Mouse (Mus musculus) embryonic fibroblast, embryonic 13.5 days (primary cell): ENCODE data around the gene Prdm10. TPM values are rescaled to one million over a fixed set of nuclear protein-coding genes. Genes with fewer than 3 reads are reported as not detected.

Experiments
- H3K27ac ChIP-seq: 2 replicates; pipeline ENCODE4 v1.5.1; 2012; ENCODE audit warnings: low read length, control low read depth, inconsistent platforms; ENCODE audit not compliant: insufficient read depth
- H3K4me1 ChIP-seq: 2 replicates; pipeline ENCODE4 v1.6.1; 2011; ENCODE audit warnings: low read length; ENCODE audit not compliant: control insufficient read depth, insufficient read depth
- H3K4me3 ChIP-seq: 2 replicates; pipeline ENCODE4 v1.5.1; 2011; ENCODE audit warnings: mild to moderate bottlenecking, control low read depth, low read length; ENCODE audit not compliant: insufficient read depth
- CTCF ChIP-seq: IDR thresholded peaks from 2 replicates; pipeline ENCODE4 v1.5.1; 2011; ENCODE audit warnings: mild to moderate bottlenecking, control low read depth, low read length, moderate library complexity, borderline replicate concordance; ENCODE audit not compliant: insufficient read depth
- POLR2A ChIP-seq: IDR thresholded peaks from 2 replicates; pipeline ENCODE4 v1.6.1; 2011; ENCODE audit warnings: low read depth, mild to moderate bottlenecking, control low read depth, low read length, moderate library complexity
- polyA plus RNA-seq: library from polyadenylated mRNA; stranded (reverse); fragments of >200 nt; gene quantifications from 2 replicates; pipeline ENCODE4 v1.2.4, GENCODE M21; 2011; ENCODE audit warnings: low read depth; ENCODE audit not compliant: missing spikeins, insufficient read length

The Prdm10 gene
- polyA plus RNA-seq, 1 experiment = 6.4 TPM

- H3K27ac ChIP-seq = no peak overlapping the region
- H3K4me3 ChIP-seq = no peak overlapping the region
- H3K4me1 ChIP-seq = no peaks in the 10 kb centered on the region
- no peak for TF ChIP-seq POLR2A
- TF ChIP-seq CTCF = no peak
Measured at GRCm38 (mm10) chr9:31301526-31302311, 21.4 kb downstream of the Prdm10 start.

DNA sequence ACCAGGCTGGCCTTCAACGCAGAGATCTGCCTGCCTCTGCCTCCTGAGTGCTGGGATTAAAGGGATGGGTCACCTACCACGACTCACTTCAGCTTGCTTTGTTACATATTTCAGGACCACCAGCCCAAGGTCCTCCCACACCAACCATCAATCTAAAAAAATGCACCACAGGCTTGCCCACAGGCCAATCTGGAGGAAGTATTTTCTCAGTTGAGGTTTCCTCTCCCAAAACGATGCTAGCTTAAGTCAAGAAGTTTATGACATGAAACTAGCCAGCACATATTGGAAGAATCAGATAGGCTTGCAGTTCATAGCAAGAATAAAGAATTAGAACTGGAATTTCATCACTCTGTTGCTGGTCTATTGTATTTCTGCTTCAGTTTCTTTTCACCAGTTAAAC lies 24.0 kb downstream of the Prdm10 start:
- TF ChIP-seq CTCF (no peak), POLR2A (no peak)
- Histone ChIP-seq H3K4me3 (no peak overlapping the region), H3K4me1 (no peaks in the 10 kb centered on the region), H3K27ac (no peak overlapping the region)

DNA sequence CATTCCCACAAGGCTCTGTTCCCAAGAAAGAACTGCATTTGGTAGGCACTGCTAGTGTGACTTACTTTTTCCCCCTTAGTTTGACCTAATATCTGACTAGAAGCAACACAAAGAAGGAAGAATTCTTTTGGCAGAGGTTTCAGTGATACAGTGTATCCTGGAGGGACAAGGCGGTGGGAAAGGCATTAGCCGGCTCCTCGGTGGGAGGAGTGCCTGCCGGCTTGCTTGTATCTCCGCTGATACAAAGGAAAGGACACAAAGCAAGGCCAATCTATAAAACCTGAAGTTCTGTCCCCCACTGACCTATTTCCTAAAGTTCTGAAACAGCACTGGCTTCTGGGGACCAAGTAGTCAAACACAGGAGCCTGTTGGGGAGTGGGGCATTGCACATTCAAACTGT lies 24.8 kb downstream of the Prdm10 start:
- no peak overlapping the region for H3K4me3 ChIP-seq
- TF ChIP-seq POLR2A (no peak), CTCF (no peak)
- H3K4me1 ChIP-seq = no peaks in the 10 kb centered on the region
- H3K27ac ChIP-seq = no peak overlapping the region

- H3K4me1 ChIP-seq = no peaks in the 10 kb centered on the region
- TF ChIP-seq POLR2A (no peak), CTCF (no peak)
- H3K27ac ChIP-seq = no peak overlapping the region
- no peak overlapping the region for H3K4me3 ChIP-seq
Measured at GRCm38 (mm10) chr9:31305807-31306206, 25.5 kb downstream of the Prdm10 start.

GRCm38 (mm10) chr9:31307232-31307631 lies 26.9 kb downstream of the Prdm10 start:
- H3K27ac ChIP-seq = no peak overlapping the region

DNA sequence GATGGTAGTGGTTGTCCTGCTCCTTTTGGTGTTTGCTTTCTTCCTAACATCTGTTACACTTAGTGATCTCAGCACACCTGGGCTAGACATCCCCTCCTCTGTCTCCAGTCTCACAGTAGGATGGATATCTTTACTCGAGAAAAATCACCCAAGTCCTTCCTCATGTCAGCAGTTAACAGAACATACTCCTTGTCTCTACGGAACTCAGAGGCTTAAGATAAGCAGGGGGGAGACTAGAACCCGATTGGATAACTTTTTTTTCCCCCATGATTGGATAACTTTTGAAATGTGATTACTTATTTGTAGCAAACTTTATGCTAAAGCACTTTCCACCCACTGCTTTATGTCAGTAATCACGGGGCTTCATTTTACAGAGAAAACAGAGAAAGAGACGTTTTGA lies 28.7 kb downstream of the Prdm10 start:
- Histone ChIP-seq H3K4me3 (no peak overlapping the region), H3K27ac (no peak overlapping the region), H3K4me1 (no peaks in the 10 kb centered on the region)
- TF ChIP-seq CTCF (no peak), POLR2A (no peak)

More at GRCm38 (mm10) chr9:31307232-31307631, 26.9 kb downstream of the Prdm10 start:
- H3K4me3 ChIP-seq = no peak overlapping the region
- H3K4me1 ChIP-seq = no peaks in the 10 kb centered on the region
- no peak for TF ChIP-seq POLR2A
- TF ChIP-seq CTCF = no peak

DNA sequence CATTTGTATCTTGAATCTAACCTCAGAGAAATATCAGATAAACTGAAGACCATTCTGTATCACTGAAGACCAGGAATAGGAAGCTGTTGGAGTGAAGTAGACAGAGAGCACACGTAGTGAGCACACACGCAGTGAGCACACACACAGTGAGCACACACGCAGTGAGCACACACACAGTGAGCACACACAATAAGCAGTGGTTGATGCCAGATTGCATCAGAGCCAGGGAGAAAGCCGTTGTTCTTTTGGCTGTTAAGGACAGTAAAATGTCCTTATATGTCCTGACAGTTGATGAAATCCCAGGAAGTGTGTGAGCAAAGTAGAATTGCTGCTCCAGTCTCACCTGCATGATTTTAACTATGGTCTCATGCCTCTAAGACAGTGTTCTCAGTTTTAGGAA lies 30.3 kb downstream of the Prdm10 start:
- TF ChIP-seq POLR2A (no peak), CTCF (no peak)
- Histone ChIP-seq H3K4me3 (no peak overlapping the region), H3K4me1 (no peaks in the 10 kb centered on the region; the same call in 1 of the 2 replicates), H3K27ac (no peak overlapping the region)

- no peak overlapping the region for H3K4me3 ChIP-seq
- H3K4me1 ChIP-seq = no peaks in the 10 kb centered on the region; the same call in 1 of the 2 replicates
- H3K27ac ChIP-seq = no peak overlapping the region
- no peak for TF ChIP-seq POLR2A
- TF ChIP-seq CTCF = no peak
Measured at GRCm38 (mm10) chr9:31313876-31314275, 33.5 kb downstream of the Prdm10 start.

DNA sequence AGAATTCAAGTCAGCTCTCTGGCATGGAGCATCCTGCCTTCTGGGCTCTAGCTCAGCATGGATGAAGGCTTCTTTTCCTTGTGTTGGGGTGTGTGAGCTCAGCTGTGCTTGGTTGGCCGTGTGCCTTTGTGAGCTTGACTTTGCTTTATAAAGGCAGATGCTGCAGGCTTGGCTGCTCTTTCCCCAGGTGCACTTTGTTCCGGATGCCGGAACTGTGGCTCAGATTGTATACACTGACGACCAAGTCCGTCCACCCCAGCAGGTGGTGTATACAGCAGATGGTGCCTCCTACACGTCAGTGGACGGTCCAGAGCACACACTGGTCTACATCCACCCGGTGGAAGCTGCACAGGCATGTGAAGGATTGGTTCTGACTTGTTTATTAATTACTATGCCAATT lies 35.6 kb downstream of the Prdm10 start:
- peaks cover 3% of the 10 kb centered on the region for H3K4me1 ChIP-seq
- H3K27ac ChIP-seq = no peak overlapping the region
- H3K4me3 ChIP-seq = no peak overlapping the region
- TF ChIP-seq POLR2A = no peak
- TF ChIP-seq CTCF = no peak

GRCm38 (mm10) chr9:31318956-31319355 lies 38.6 kb downstream of the Prdm10 start:
- Histone ChIP-seq H3K4me1 (peaks cover 16% of the 10 kb centered on the region), H3K27ac (no peak overlapping the region), H3K4me3 (no peak overlapping the region)
- TF ChIP-seq CTCF (no peak), POLR2A (no peak)
